Mouse (Mus musculus): Measurements from ENCODE around the gene Nr4a2. TPM values are rescaled to one million over a fixed set of nuclear protein-coding genes. Genes with fewer than 3 reads are reported as not detected.

The Nr4a2 gene
- total RNA-seq, 2 experiments from 2014 or later = 0.94 to 3.4 TPM

DNA sequence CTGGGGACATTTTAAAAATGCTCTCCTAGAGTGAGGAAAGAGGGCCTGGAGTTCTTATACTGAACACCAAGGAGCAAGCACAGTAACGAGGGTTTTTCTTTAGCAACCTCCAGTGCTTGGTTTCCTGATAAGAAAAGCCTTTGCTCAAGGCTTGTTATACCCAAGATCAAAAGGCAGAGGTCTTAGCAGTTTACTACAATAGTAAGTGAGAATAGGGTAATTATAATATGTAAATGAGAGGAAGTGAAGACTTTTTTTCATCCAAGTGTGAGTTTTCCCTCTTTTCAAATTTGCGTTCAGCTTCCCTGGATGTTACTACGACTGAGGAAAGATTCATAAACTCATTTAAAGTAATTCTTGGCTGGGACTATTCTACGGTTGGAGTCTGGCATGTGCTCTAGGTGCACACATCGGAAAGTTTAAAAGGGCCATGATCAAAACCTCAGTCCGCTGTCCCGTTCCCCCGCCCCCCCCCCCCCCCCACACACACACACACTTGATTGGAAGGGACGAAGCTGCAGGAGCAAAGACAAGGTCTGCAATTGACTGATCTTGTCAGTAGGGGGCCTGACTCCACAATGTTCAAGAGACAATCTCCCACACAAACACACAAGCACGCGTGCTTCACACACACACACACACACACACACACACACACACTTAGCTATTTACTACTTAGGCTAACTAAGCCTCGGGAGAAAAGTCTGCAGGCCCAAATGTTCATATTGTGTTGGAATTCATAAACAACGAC, 6.4 kb downstream of the Nr4a2 start:
- Histone ChIP-seq H3K4me3 (peak overlapping the region; percentile 90), H3K27ac (peak overlapping the region; percentile 96)
- peak; percentile 67 for DNase-seq
- TF ChIP-seq CTCF (IDR thresholded peaks at IDR 0.05) = peak; percentile 56
- intact Hi-C loops (cut with DNase I) = loop anchor here (2.0 to 5.0 kb wide), 3 partner anchors 65 to 245 kb away; no protein-coding TSS in a partner anchor

DNA sequence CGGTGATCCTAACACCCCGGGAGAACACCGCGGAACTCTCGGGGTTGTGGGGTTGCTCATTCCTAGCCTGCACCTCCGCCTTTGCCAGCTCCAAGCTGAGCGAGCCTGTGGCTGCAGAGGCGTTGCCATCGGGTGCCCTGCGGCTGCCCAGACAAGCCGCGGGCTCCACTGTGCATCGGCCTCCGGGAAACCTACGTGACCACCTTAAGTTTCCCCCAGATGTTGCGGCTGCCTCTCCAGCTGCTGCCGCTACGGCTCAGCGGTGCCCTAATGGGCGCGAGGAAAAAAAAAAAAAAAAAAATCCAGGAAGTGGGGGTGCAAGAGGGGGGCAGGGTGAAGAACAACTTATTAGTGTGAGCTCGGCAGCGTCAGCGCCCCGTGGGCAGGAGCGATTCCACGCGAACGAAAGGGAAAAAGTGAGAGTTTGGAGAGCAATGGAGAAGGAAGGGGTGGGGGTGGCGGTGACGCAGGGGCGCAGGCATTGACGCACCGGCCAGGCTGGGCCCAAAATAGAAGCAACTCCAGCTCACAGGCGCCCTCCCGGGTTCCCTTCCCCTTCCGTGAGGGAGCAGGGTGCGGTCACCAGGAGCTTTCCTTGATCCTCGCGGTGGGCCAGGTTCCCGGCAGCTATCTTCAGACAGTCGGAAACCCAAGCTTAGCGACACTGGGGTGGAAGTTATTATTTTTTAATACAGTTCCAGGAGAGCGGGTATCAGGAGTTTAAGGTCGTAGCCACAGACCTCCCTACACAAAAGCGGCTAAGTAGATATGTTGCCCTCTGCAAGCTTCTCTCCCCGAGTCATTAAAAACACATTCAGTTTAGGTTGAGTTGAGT, 7.2 kb downstream of the Nr4a2 start:
- TF ChIP-seq CTCF (IDR thresholded peaks at IDR 0.05) = peak; percentile 20; the same call in 1 of the 2 replicates
- H3K4me3 ChIP-seq = peak overlapping the region; percentile 90
- peak; percentile 91 for DNase-seq
- intact Hi-C loops (cut with DNase I) = loop anchor here (2.0 to 5.0 kb wide), 3 partner anchors 66 to 246 kb away; no protein-coding TSS in a partner anchor
- peak overlapping the region; percentile 96 for H3K27ac ChIP-seq

- Histone ChIP-seq H3K4me3 (peak overlapping the region; percentile 90), H3K27ac (peak overlapping the region; percentile 96)
- DNase-seq = peak; percentile 66
- intact Hi-C loops (cut with DNase I) = loop anchor here (2.0 to 5.0 kb wide), 3 partner anchors 67 to 246 kb away; no protein-coding TSS in a partner anchor
- no peak for TF ChIP-seq CTCF (IDR thresholded peaks at IDR 0.05)
Observed at GRCm38 (mm10) chr2:57115864-57116365, 7.9 kb downstream of the Nr4a2 start.

GRCm38 (mm10) chr2:57115181-57115863, 8.5 kb downstream of the Nr4a2 start:
- peak overlapping the region; percentile 96 for H3K27ac ChIP-seq
- no peak for TF ChIP-seq CTCF (IDR thresholded peaks at IDR 0.05)
- intact Hi-C loops (cut with DNase I) = loop anchor here (5.0 kb wide), 2 partner anchors 202 to 247 kb away; no protein-coding TSS in a partner anchor
- H3K4me3 ChIP-seq = peak overlapping the region; percentile 90
- DNase-seq = no peak

DNA sequence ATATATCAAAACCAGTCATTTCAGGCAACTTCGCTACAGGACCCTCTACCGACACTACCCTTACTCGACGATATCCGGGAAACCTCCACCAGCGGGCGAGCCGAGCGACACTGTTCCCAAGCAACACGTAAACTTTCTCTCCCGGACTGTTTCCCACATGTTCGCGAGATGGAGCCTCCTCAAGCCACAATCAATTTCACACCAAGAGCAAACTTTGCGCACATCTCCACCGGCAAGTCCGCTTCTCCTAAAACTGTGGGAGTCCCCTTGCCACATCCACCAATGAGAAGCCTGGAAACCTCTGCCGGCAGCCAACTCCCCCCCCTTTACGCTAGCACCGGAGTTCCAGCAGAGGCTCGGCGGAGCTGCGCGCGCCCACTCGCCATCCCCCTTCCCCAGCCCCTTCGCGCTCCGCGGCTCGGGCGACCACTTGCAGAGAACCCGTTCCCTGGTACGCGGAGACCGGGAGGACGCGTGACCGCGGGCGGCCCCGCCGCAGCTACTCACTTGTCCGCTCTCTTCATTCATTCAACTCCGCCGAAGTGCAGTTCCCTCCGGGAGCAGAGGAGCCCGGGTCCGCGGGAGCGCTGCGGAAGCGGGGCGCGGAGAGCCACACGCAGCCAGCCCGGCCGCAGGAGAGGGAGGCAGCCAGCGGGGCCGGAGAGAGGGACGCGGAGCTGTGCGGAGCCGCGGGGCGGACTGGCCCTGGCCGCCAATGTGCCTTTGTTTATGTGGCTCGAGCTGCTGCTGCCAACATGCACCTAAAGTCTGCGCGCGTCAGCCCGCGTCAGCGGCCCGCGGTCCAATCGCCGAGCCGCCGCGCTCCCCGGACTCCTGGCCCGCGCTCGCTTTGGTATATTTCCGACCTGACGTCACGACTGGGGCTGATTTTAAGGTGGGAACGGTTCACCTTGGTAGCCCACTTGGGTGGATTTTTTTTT, 9.3 kb downstream of the Nr4a2 start:
- peak; percentile 83 for DNase-seq
- Histone ChIP-seq H3K27ac (peak overlapping the region; percentile 96), H3K4me3 (peak overlapping the region; percentile 90)
- TF ChIP-seq CTCF (IDR thresholded peaks at IDR 0.05) = no peak
- intact Hi-C loops (cut with DNase I) = loop anchor here (5.0 kb wide), 2 partner anchors 203 to 248 kb away; no protein-coding TSS in a partner anchor

DNA sequence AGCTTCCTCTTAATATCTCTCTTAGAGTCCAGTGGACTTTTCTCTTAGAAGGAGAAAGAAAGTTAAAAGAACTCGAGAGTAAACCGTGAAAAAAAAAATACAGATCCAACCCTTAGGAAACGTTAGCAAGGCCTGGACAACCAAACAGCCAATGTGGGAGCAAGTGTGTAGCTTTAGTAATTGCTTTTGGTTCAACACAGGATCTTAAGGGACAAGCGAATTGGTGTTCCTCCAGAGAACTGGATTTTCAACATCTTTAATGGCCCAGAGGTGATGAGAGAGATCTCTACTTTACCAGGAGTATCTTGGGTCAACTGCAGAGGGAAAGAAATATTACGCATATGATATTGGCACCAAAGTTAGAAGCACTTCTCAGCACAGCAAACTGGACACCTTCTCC, 10.4 kb downstream of the Nr4a2 start:
- TF ChIP-seq CTCF (IDR thresholded peaks at IDR 0.05) = no peak
- no peak for DNase-seq
- Histone ChIP-seq H3K4me3 (peak overlapping the region; percentile 90), H3K27ac (no peak overlapping the region)
- intact Hi-C loops (cut with DNase I) = no loop called here

DNA sequence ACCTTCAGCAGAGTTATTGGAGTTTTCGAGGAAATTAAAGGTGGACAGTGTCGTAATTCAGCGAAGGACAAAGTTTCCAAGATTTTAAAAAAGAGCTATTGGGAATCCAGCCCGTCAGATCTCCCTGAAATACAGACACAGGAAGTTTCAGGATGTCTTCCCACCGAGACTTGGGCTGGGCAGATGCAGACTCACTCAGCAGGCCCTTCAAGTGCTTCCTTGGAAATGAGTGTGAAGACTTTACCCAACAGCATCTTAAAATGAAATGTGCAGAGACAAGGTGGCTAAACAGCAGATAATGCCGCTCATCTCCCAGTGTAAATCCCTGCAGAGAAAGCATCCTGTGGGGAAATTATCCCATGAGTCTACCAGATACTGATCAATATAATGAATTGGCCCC, 10.9 kb downstream of the Nr4a2 start:
- intact Hi-C loops (cut with DNase I) = no loop called here
- Histone ChIP-seq H3K27ac (no peak overlapping the region), H3K4me3 (no peak overlapping the region)
- no peak for DNase-seq
- TF ChIP-seq CTCF (IDR thresholded peaks at IDR 0.05) = no peak

DNA sequence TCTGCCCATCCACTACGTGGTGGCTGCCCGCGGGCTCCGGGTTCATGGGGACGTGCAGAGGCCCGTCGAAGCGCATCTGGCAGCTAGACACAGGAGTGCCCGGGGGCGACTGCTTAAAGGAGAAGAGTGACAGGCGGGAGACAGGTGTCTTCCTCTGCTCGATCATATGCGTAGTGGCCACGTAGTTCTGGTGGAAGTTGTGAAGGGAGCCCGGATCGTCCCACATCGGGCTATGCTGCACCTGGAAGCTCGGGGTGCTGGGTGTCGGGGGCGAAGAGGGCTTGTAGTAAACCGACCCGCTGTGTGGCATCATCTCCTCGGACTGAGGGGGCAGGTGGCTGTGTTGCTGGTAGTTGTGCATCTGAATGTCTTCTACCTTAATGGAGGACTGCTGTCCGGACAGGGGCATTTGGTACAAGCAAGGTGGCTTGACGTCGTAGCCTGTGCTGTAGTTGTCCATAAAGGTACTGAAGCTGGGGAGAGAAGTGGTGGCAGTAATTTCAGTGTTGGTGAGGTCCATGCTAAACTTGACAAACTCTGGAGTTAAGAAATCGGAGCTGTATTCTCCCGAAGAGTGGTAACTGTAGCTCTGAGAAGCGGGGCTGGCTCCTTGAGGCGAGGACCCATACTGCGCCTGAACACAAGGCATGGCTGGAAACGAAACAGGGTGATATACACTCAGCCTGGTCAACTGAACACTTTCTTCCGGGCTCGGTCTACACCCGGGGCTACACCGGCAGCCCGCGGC, 11.8 kb downstream of the Nr4a2 start:
- no peak for DNase-seq
- H3K4me3 ChIP-seq = 0 out of 2 replicates have a peak overlapping the region, but pooled peaks have one; percentile 17
- no peak overlapping the region for H3K27ac ChIP-seq
- intact Hi-C loops (cut with DNase I) = no loop called here
- no peak for TF ChIP-seq CTCF (IDR thresholded peaks at IDR 0.05)

DNA sequence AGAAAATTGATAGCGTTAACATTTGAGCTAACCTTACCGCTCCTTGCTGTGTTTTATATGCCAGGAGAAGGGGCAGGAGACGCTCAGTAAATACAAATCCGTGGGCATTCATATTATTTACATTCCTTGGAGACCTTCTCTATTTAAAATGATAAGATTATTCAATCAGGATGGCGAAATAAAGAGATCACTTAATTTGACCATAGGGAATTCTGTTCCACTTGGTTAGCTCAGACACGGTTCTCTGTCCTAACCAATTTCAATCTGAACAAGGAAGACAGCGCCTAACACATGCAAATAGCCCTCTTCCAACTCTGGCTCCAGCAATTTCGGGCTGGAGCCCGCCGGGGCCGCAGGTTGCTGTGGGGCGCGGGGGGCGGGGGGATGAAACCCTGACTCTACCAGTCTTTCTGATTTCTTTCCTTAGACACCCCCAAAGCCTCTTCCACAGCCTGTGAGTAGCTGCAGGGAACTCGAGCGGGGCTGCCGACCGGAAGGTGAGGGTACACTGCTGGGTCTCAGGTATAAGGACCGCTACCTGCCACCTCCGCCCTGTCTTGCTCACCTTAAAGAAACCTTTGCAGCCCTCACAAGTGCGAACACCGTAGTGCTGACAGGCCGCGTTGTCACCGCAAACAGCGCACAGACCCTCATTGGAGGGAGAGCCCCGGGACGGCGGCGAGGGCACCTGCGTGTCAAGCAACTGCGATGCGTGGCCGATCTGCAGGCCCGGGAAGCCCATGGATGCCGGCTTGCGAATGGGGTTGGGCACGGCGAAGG, 12.6 kb downstream of the Nr4a2 start:
- intact Hi-C loops (cut with DNase I) = no loop called here
- TF ChIP-seq CTCF (IDR thresholded peaks at IDR 0.05) = no peak
- H3K4me3 ChIP-seq = 0 out of 2 replicates have a peak overlapping the region, but pooled peaks have one; percentile 5
- DNase-seq = no peak
- H3K27ac ChIP-seq = no peak overlapping the region

DNA sequence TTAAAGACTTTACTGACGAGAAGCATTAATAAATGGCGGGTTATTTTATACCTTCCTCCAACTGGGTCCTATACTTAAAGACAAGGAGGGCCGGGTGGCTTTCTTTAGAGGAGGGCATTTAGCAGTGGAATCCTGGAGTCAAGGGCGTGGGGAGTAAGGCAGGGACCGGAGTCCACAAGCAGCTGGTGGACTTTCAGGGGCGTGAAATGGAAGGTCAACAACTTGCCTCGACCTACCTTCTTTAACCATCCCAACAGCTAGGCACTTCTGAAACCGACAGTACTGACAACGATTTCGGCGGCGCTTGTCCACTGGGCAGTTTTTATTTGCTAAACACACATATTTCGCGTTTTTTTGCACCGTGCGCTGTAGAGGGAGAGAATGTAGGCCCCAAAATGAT, 13.4 kb downstream of the Nr4a2 start:
- intact Hi-C loops (cut with DNase I) = no loop called here
- no peak overlapping the region for H3K4me3 ChIP-seq
- no peak for DNase-seq
- H3K27ac ChIP-seq = no peak overlapping the region
- no peak for TF ChIP-seq CTCF (IDR thresholded peaks at IDR 0.05)
